Mouse (Mus musculus) heart, adult 2 months (tissue): ENCODE data around the gene Lmbrd2. TPM values are rescaled to one million over a fixed set of nuclear protein-coding genes. Genes with fewer than 3 reads are reported as not detected.
A peak's percentile ranks its signal among the peaks of the same experiment; 100 is the strongest.

ENCODE experiments used
- DNase-seq, 2 experiments: peaks; one replicate each; pipeline ENCODE4 v3.0.0; 2021
- H3K27ac ChIP-seq: fragments of 200-600 bp; 2 replicates; pipeline ENCODE4 v1.8.1; 2022
- H3K27me3 ChIP-seq: fragments of 200-500 bp; 2 replicates; pipeline ENCODE4 v1.6.1; 2012; ENCODE audit warnings: mild to moderate bottlenecking, low read length, inconsistent platforms, mixed read lengths; ENCODE audit not compliant: control insufficient read depth, insufficient read depth
- H3K36me3 ChIP-seq: fragments of 200-500 bp; 2 replicates; pipeline ENCODE4 v1.6.1; 2012; ENCODE audit warnings: low read length, inconsistent platforms; ENCODE audit not compliant: control insufficient read depth, insufficient read depth
- H3K4me1 ChIP-seq: fragments of 200-500 bp; 2 replicates; pipeline ENCODE4 v1.6.1; 2011; ENCODE audit warnings: low read length; ENCODE audit not compliant: control insufficient read depth, insufficient read depth
- H3K4me3 ChIP-seq: fragments of 200-600 bp; 2 replicates; pipeline ENCODE4 v1.8.1; 2022
- H3K79me2 ChIP-seq: fragments of 200-500 bp; replicated peaks from 2 replicates; pipeline ENCODE4 v1.6.1; 2012; ENCODE audit warnings: mild to moderate bottlenecking, inconsistent platforms, low read length, moderate library complexity, mixed read lengths; ENCODE audit not compliant: control insufficient read depth, insufficient read depth
- H3K9ac ChIP-seq: fragments of 200-500 bp; 2 replicates; pipeline ENCODE4 v1.6.1; 2012; ENCODE audit warnings: low read depth, mild to moderate bottlenecking, control low read depth, inconsistent platforms, low read length, mixed read lengths
- CTCF ChIP-seq: fragments of 200-600 bp; IDR thresholded peaks from 2 replicates; pipeline ENCODE4 v1.8.1; 2022; ENCODE audit warnings: antibody characterized with exemption, mild to moderate bottlenecking, moderate library complexity
- EP300 ChIP-seq: fragments of 200-500 bp; IDR thresholded peaks from 2 replicates; pipeline ENCODE4 v1.6.1; 2011; ENCODE audit warnings: low read depth, low read length, control low read depth; ENCODE audit not compliant: insufficient read depth
- POLR2A ChIP-seq: fragments of 200-500 bp; IDR thresholded peaks from 2 replicates; pipeline ENCODE4 v1.6.1; 2011; ENCODE audit warnings: mild to moderate bottlenecking, low read depth, low read length, control low read depth; ENCODE audit not compliant: insufficient read depth
- WGBS: fragments of 180-500 bp; shearing (Covaris S2); methylation state at CpG from one replicate; pipeline ENCODE4 v1.1.7; 2018; 5-methylcytosine and 5-hydroxymethylcytosine counted together
- intact Hi-C: fragments of 180-260 bp; cut with DNase I; formaldehyde crosslinking; loops from one replicate; pipeline ENCODE4 v1.15.1; 2025
- long read RNA-seq: library from polyadenylated mRNA; stranded (forward); transcript quantifications from one replicate; pipeline ENCODE4 v2.0.0, GENCODE M21; 2021
- polyA plus RNA-seq: library from polyadenylated mRNA; depleted of rRNA; stranded (reverse); fragments of >200 nt; gene quantifications from 2 replicates; pipeline ENCODE4 v1.2.3, GENCODE M21; 2012; rRNA removed
- total RNA-seq, 2 experiments: library from RNA; stranded (reverse); gene quantifications; 2 replicates each; pipeline ENCODE4 v1.2.3; 2021

Gene Lmbrd2
- 10 to 100 TPM; 12.4 to 14.0 TPM for total RNA-seq
- polyA plus RNA-seq = 5.5 and 12.2 TPM in 2 replicates
- long read RNA-seq, partial matches to known transcripts = 0 of 2 reads
- long read RNA-seq, other reads (novel, unspliced or antisense) = 2 of 2 reads

DNA sequence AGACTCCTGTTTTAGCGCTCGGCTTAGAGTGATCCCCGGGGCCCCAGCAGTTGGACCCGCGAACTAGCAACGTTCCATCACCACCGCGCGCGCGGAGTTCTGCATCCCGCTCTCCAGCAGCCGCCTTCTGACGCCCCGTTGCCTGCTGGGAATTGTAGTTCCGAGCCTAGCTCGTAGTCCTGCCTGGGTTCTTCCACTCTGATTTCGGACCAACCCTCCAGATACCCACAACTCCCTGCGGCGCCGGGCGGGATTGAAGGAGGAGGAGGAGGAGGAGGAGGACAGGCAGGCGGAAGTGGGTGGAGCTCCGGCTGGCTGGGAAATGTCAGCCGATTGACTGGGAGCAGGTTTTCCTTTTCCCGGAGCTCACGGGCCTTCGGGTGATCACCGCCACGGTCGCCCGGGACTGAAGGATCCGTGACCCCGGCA, at the start of gene Lmbrd2:
Lmbrd2 (plus strand) TSS at position 299 of the 429 bp plus-strand sequence.
- Histone ChIP-seq H3K27me3 (no peaks in the 10 kb centered on the region), H3K36me3 (no peaks in the 10 kb centered on the region), H3K9ac (peak within 1 kb of the TSS; percentile 89), H3K4me1 (peaks cover 3% of the 10 kb centered on the region; the same call in 1 of the 2 replicates), H3K4me3 (peak within 1 kb of the TSS; percentile 96), H3K27ac (peak within 1 kb of the TSS; percentile 84), H3K79me2 (0 out of 2 replicates have a peak, but pooled peaks cover 1% of the 10 kb centered on the region)
- intact Hi-C loops = no loop called here
- under 1% methylated on average over 32 of the region's 34 CpGs for WGBS
- TF ChIP-seq EP300 = 0 out of 2 replicates have a peak, but pooled peaks have one; percentile 27
- no peak; the same call in 1 of the 2 replicates for TF ChIP-seq POLR2A
- TF ChIP-seq CTCF = no peak
- peak; percentile 97 for DNase-seq

DNA sequence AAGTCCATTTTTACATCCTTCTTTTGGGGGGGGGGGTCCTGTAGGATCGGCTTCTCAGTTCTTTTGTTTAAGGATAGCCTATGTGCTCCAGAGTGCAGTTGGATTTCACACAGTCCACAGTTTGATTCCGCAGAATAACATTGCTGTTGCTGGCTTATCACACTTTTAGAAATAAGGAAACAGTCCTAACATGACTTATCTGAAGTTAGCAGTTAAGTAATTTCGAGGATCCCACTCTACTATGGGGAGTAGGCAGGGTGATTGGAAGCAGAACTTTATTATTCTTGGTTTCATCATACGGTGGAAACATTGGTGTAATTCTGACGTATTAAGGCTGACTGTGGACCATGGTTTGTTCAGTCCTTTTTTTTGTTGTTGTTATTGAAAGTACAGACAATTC, 49.7 kb upstream of the Lmbrd2 start:
- TF ChIP-seq EP300 = no peak
- no peak for TF ChIP-seq POLR2A
- no peak for TF ChIP-seq CTCF
- Histone ChIP-seq H3K4me1 (no peaks in the 10 kb centered on the region), H3K27ac (no peak overlapping the region), H3K36me3 (no peaks in the 10 kb centered on the region), H3K79me2 (no peaks in the 10 kb centered on the region), H3K27me3 (no peaks in the 10 kb centered on the region), H3K9ac (no peak overlapping the region), H3K4me3 (no peak overlapping the region)
- 73% methylated on average over 5 of the region's 5 CpGs for WGBS
- intact Hi-C loops = no loop called here
- no peak for DNase-seq

DNA sequence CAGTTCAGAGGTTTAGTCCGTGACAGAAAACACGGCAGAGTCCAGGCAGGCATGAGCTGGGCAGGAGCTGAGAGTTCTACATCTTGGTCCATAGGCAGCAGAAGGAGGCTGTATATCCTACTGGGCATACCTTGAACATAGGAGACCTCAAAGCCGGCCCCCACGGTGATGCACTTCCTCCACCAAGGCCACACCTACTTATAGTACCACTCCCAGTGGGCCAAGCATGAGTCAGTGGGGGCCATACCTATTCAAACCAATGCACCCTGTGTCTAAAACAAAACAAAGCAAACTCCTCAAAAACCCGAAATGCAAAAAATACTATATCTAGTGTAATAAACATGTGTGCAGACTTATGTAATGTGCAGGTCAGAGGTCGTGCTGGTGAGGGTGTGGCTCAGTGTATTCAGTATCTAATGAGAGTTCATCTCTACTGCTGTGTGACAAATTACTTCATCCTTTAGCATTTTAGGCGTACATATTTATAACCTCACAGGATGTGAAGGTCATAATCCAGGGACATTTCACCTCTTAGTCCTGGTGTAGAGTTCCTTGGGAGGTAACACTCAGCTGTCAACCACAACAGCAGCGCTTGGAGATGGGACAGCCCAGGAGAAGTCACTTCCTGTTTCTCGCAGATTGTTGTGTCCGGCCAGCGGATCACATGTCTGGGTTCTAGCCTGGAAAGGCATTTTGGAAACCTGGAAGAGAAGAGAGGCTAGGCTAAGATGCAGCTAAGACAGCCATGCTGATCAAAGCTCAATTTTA, 46.6 kb upstream of the Lmbrd2 start:
- no peaks in the 10 kb centered on the region for H3K79me2 ChIP-seq
- intact Hi-C loops = no loop called here
- H3K36me3 ChIP-seq = peaks cover 3% of the 10 kb centered on the region
- no peak overlapping the region for H3K9ac ChIP-seq
- no peak overlapping the region for H3K27ac ChIP-seq
- no peaks in the 10 kb centered on the region for H3K27me3 ChIP-seq
- 59% methylated on average over 11 of the region's 11 CpGs for WGBS
- H3K4me3 ChIP-seq = no peak overlapping the region
- no peaks in the 10 kb centered on the region for H3K4me1 ChIP-seq
- no peak for DNase-seq
- TF ChIP-seq EP300 (no peak), POLR2A (no peak), CTCF (no peak)

- Histone ChIP-seq H3K27ac (no peak overlapping the region), H3K36me3 (peaks cover 3% of the 10 kb centered on the region), H3K4me1 (no peaks in the 10 kb centered on the region), H3K27me3 (no peaks in the 10 kb centered on the region), H3K9ac (no peak overlapping the region), H3K79me2 (no peaks in the 10 kb centered on the region), H3K4me3 (no peak overlapping the region)
- no peak for DNase-seq
- intact Hi-C loops = no loop called here
- no peak for TF ChIP-seq EP300
- TF ChIP-seq CTCF = no peak
- TF ChIP-seq POLR2A = no peak
- 35% methylated on average over 13 of the region's 13 CpGs for WGBS
Measured at GRCm38 (mm10) chr15:9094366-9094750, 46.0 kb upstream of the Lmbrd2 start.

DNA sequence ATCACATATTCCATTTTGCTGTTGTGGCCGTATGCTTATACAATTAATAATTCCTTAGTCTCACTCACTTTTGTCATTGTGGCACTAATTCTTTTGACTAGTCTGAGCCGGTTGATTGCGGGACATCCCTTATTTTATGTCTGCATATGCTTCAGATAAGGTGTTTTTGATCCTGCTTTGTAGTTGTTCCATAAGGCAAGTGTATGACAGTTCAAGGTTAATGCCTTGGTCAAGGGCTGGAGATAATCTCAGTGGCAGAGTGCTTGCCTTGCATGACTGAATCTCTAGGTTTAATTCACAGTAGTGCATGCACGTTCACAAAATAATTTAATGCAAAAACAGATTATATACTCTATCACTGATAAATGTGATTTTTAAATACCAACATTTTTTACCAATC, 43.5 kb upstream of the Lmbrd2 start:
- 79% methylated on average over 4 of the region's 4 CpGs for WGBS
- TF ChIP-seq CTCF (no peak), POLR2A (no peak), EP300 (no peak)
- Histone ChIP-seq H3K79me2 (no peaks in the 10 kb centered on the region), H3K27ac (no peak overlapping the region), H3K4me3 (no peak overlapping the region), H3K36me3 (peaks cover 3% of the 10 kb centered on the region), H3K9ac (no peak overlapping the region), H3K4me1 (no peaks in the 10 kb centered on the region), H3K27me3 (no peaks in the 10 kb centered on the region)
- no peak for DNase-seq
- intact Hi-C loops = no loop called here
